24 mouse cellular contexts compared by ENCODE assay signal in the genomic region with DNA sequence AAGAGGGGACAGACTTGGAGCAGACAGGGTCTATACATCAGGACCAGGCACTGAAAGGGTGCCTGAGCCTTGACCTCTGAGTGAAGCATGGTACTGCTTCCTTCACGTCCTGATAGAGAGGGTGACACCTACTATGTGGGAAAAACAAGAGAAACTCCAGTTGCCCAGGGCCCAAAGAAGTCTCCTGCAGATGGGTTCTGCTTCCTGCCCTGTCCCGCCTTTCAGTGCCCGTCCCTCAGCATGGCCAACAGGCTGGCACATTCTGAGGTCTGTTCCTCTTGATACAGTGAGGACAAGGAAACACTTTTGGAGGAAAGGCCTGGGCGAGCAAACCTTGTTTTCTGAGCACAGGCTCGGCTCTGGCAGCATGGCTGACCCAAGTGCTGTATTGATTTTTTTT. TPM values are rescaled to one million over a fixed set of nuclear protein-coding genes. Genes with fewer than 3 reads are reported as not detected.
"Had no signal": no experiment of that assay in that cellular context is flagged by ENCODE, and none has a peak within 500 bp of the region (broad histone marks: within the 10 kb centered on the region; RNA-seq: fewer than 3 reads in every experiment).

No protein-coding gene starts in this region.

- H3K36me3 ChIP-seq: heart, embryonic 13.5 days; heart, embryonic 15.5 days; hindbrain, embryonic 13.5 days; hindbrain, embryonic 15.5 days; kidney, embryonic 15.5 days; limb, embryonic 13.5 days; limb, embryonic 15.5 days; liver, embryonic 12.5 days had no signal

- DNase-seq: gastrocnemius, postnatal 14 days; gastrocnemius, postnatal 36 days; kidney, adult 11 months; kidney, adult 2 months; kidney, adult 9 months; kidney, postnatal 14 days; kidney, postnatal 36 days; layer of hippocampus, adult 9-11 months; layer of hippocampus, postnatal 36 days; left cerebral cortex, postnatal 4 days had no signal

- H3K4me1 ChIP-seq: heart, embryonic 13.5 days; heart, embryonic 15.5 days; hindbrain, embryonic 15.5 days; kidney, embryonic 15.5 days; limb, embryonic 13.5 days; limb, embryonic 15.5 days; liver, embryonic 12.5 days had no signal

- H3K9ac ChIP-seq: heart, embryonic 13.5 days; heart, embryonic 15.5 days; hindbrain, embryonic 13.5 days; hindbrain, embryonic 15.5 days; kidney, embryonic 15.5 days; limb, embryonic 13.5 days; limb, embryonic 15.5 days; liver, embryonic 12.5 days; liver, embryonic 14.5 days had no signal

- H3K9me3 ChIP-seq: heart, embryonic 13.5 days; heart, embryonic 15.5 days; hindbrain, embryonic 13.5 days; hindbrain, embryonic 15.5 days; kidney, embryonic 15.5 days; limb, embryonic 13.5 days; limb, embryonic 15.5 days; liver, embryonic 12.5 days had no signal

- H3K27ac ChIP-seq: heart, embryonic 13.5 days; heart, embryonic 15.5 days; hindbrain, embryonic 15.5 days; hindbrain, postnatal 0 days; kidney, embryonic 15.5 days; kidney, postnatal 0 days; limb, embryonic 13.5 days; limb, embryonic 15.5 days; liver, embryonic 12.5 days; liver, embryonic 14.5 days had no signal

- H3K4me3 ChIP-seq: heart, embryonic 13.5 days; heart, embryonic 15.5 days; hindbrain, embryonic 13.5 days; hindbrain, embryonic 15.5 days; kidney, embryonic 15.5 days; limb, embryonic 13.5 days; limb, embryonic 15.5 days; liver, embryonic 12.5 days had no signal

- H3K4me2 ChIP-seq: heart, embryonic 11.5 days; heart, embryonic 13.5 days; heart, embryonic 15.5 days; hindbrain, embryonic 13.5 days; hindbrain, embryonic 15.5 days; kidney, embryonic 15.5 days; limb, embryonic 13.5 days; limb, embryonic 15.5 days; liver, embryonic 12.5 days had no signal

- ATAC-seq: hindbrain, postnatal 0 days; intestine, embryonic 16.5 days; liver, embryonic 12.5 days had no signal

RNA-seq across cellular contexts. Expression of a gene that starts 10.9 kb away (rescaled TPM):
- total RNA-seq: hematopoietic stem cell, adult 5-6 weeks had no signal
